Mouse (Mus musculus): ENCODE data around the gene Cops7b. TPM values are rescaled to one million over a fixed set of nuclear protein-coding genes. Genes with fewer than 3 reads are reported as not detected.

The Cops7b gene
- 1 to 10 TPM; 7.4 to 9.2 TPM for total RNA-seq (2023)

DNA sequence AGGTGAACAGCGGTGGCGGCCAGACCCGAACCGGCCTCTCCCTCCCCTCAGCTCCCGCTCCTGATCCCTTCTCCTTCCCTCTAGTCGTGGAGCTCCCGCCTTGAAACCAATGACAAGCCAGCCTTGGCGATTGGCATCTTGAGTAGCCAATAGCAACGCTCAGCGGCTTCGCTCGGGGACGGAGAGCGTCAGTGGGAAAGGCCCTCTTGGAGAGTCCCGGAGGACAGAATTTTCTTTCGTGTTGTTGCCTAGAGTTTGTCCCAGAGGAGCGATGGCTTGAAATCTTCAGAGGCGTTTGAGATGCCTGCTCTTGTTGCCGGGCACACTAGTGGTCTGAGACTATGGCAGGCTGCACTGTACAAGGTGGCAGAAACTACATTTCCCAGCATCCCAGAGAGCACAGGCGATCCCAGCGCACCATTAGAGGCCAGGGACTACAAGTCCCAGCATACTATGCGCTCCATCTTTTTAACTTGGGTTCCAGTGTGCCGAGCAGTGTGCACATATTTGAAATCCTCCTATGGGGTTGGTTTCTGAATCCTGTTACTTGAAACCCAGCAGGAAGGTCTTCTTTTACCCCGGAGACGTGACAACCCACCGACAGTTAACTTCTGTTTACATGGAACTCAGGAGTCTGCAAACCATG lies at the start of gene Cops7b, which contains the start of gene Pde6d:
TSS of gene Cops7b (plus strand) at position 454 of the 646 bp plus-strand sequence.
TSS of gene Pde6d (minus strand) at position 179 of the 646 bp plus-strand sequence.

Other genes starting within 250 kb of the Cops7b start
- gene Ncl, start 223.5 kb upstream of the Cops7b start, total RNA-seq (2023): 100 to 1,000 TPM; 153 to 159 TPM
- not detected for gene Nmur1, start 156.7 kb upstream of the Cops7b start, total RNA-seq (2023)
- gene Tex44, start 156.6 kb upstream of the Cops7b start, total RNA-seq (2023): not detected
- 1,000 to 10,000 TPM; 1,058 to 1,193 TPM for gene Ptma, start 56.2 kb upstream of the Cops7b start, total RNA-seq (2023)
- 10 to 100 TPM; 22.1 to 25.7 TPM for gene Pde6d, start 275 bp upstream of the Cops7b start, total RNA-seq (2023)
- not detected for gene Nppc, start 87.7 kb downstream of the Cops7b start, total RNA-seq (2023)
- gene Dis3l2, start 120.9 kb downstream of the Cops7b start, total RNA-seq (2023): 1 to 10 TPM; 6.6 to 6.9 TPM

Measured in neutrophil, adult 59 days (primary cell).